In the genomic region with DNA sequence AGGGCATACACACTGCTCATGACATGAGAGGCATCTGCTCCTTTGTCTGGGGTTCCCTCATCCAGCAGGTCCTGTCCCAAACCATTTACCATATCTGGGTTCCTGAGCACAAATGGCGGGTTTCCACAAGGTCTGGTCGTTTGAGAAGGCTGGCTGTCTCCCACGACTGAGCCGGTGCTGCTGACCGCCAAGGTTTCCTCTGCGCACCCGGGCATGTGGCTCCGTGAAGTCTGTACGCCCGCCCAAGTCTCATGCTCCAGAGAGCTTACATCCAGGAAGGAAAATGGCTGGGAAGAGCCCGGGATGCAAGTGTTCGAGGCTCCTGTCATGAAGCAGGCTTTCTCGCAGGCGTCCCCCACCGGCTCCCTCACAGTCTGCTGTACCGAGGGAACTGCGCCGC, we compare ENCODE assay signal across 9 mouse cellular contexts. TPM values are rescaled to one million over a fixed set of nuclear protein-coding genes. Genes with fewer than 3 reads are reported as not detected.
DNase-seq lines count a peak whose midpoint lies in the region; ATAC-seq and TF ChIP-seq lines count a peak whose summit lies in the region.
"Had no signal": no experiment of that assay in that cellular context is flagged by ENCODE, and none has a peak within 500 bp of the region (broad histone marks: within the 10 kb centered on the region; RNA-seq: fewer than 3 reads in every experiment).

No protein-coding gene starts in this region.

- WGBS in lung, embryonic 15.5 days, result 57% methylated on average over 18 of the region's 18 CpGs
- WGBS in forebrain, embryonic 13.5 days, result 63% methylated on average over 18 of the region's 18 CpGs
- WGBS in limb, embryonic 12.5 days, result 59% methylated on average over 18 of the region's 18 CpGs
- WGBS in small intestine, adult 2 months, result 71% methylated on average over 18 of the region's 18 CpGs

- peak overlapping the region; percentile 60 for H3K4me2 ChIP-seq in lung, embryonic 15.5 days
- peak overlapping the region; percentile 63 for H3K4me2 ChIP-seq in forebrain, embryonic 13.5 days
- H3K4me2 ChIP-seq in limb, embryonic 12.5 days, result peak overlapping the region; percentile 50

- no peak overlapping the region for H3K27ac ChIP-seq in lung, embryonic 15.5 days
- H3K27ac ChIP-seq in forebrain, embryonic 13.5 days, result no peak overlapping the region
- H3K27ac ChIP-seq in limb, embryonic 12.5 days, result no peak overlapping the region
- H3K27ac ChIP-seq in small intestine, adult 2 months (ENCODE audit: insufficient read depth, low read depth, low read length), result no peak overlapping the region

- H3K27me3 ChIP-seq in lung, embryonic 15.5 days, result no peaks in the 10 kb centered on the region
- H3K27me3 ChIP-seq in forebrain, embryonic 13.5 days, result no peaks in the 10 kb centered on the region; the same call in 1 of the 2 replicates
- 0 out of 2 replicates have a peak, but pooled peaks cover 5% of the 10 kb centered on the region for H3K27me3 ChIP-seq in limb, embryonic 12.5 days
- no peaks in the 10 kb centered on the region for H3K27me3 ChIP-seq in small intestine, adult 2 months (ENCODE audit: control insufficient read depth, insufficient read depth, low read length)

- no peak for TF ChIP-seq POLR2A in small intestine, adult 2 months (IDR thresholded peaks at IDR 0.05; ENCODE audit: low read depth, low read length)

- peak overlapping the region; percentile 23 for H3K4me3 ChIP-seq in lung, embryonic 15.5 days
- H3K4me3 ChIP-seq in forebrain, embryonic 13.5 days, result peak overlapping the region; percentile 27
- peak overlapping the region; percentile 29 for H3K4me3 ChIP-seq in limb, embryonic 12.5 days (replicated peaks)
- peak overlapping the region; percentile 41; the same call in 1 of the 2 replicates for H3K4me3 ChIP-seq in small intestine, adult 2 months (ENCODE audit: low read depth, low read length)

- TF ChIP-seq CTCF in small intestine, adult 2 months (IDR thresholded peaks at IDR 0.05; ENCODE audit: extremely low read depth, insufficient read length, insufficient replicate concordance, low read depth, low read length), result no peak

- no peaks in the 10 kb centered on the region for H3K36me3 ChIP-seq in lung, embryonic 15.5 days
- H3K36me3 ChIP-seq in forebrain, embryonic 13.5 days (ENCODE audit: poor library complexity, severe bottlenecking), result no peaks in the 10 kb centered on the region
- H3K36me3 ChIP-seq in limb, embryonic 12.5 days, result peaks cover 32% of the 10 kb centered on the region
- H3K36me3 ChIP-seq in small intestine, adult 2 months (ENCODE audit: control insufficient read depth, insufficient read depth, low read length), result no peaks in the 10 kb centered on the region

- DNase-seq in lung, postnatal 25 days (ENCODE audit: low spot score), result no peak
- no peak for DNase-seq in cerebellum, adult 11-12 months
- DNase-seq in layer of hippocampus, postnatal 25 days (ENCODE audit: extremely low spot score in 1 of 2, low spot score in 1 of 2), result no peak

- no peaks in the 10 kb centered on the region for H3K9me3 ChIP-seq in lung, embryonic 15.5 days
- H3K9me3 ChIP-seq in forebrain, embryonic 13.5 days (replicated peaks), result no peaks in the 10 kb centered on the region
- H3K9me3 ChIP-seq in limb, embryonic 12.5 days, result no peaks in the 10 kb centered on the region

- 0 out of 2 replicates have a peak overlapping the region, but pooled peaks have one; percentile 11 for H3K9ac ChIP-seq in lung, embryonic 15.5 days
- H3K9ac ChIP-seq in forebrain, embryonic 13.5 days, result 0 out of 2 replicates have a peak overlapping the region, but pooled peaks have one; percentile 26
- H3K9ac ChIP-seq in limb, embryonic 12.5 days (replicated peaks), result no peak overlapping the region

- peaks cover 27% of the 10 kb centered on the region for H3K4me1 ChIP-seq in lung, embryonic 15.5 days
- peaks cover 14% of the 10 kb centered on the region for H3K4me1 ChIP-seq in forebrain, embryonic 13.5 days
- H3K4me1 ChIP-seq in limb, embryonic 12.5 days (replicated peaks), result peaks cover 22% of the 10 kb centered on the region
- peaks cover 8% of the 10 kb centered on the region; the same call in 1 of the 2 replicates for H3K4me1 ChIP-seq in small intestine, adult 2 months (ENCODE audit: control insufficient read depth, insufficient read depth, insufficient read length, low read length)

- no peak for ATAC-seq in lung, embryonic 15.5 days (ENCODE audit: borderline replicate concordance, extremely low read depth, low FRiP score, low TSS enrichment)
- no peak for ATAC-seq in forebrain, embryonic 13.5 days
- no peak for ATAC-seq in limb, embryonic 12.5 days (ENCODE audit: insufficient number of reproducible peaks, insufficient read depth, low FRiP score, low TSS enrichment, low read depth)

RNA-seq across cellular contexts. Expression of a gene that starts 53.2 kb away (rescaled TPM):
- polyA plus RNA-seq in lung, embryonic 15.5 days (2015; fragmentation: Nextera tagmentation; extraction: Ambion mirVana), result 0.99 and 1.4 TPM in 2 replicates
- polyA plus RNA-seq in forebrain, embryonic 13.5 days (2015; fragmentation: Nextera tagmentation; extraction: Ambion mirVana), result 0.81 TPM in 1 of 2 replicates, not detected in the other
- polyA plus RNA-seq in limb, embryonic 12.5 days (2016; fragmentation: Nextera tagmentation; extraction: Ambion mirVana), result 0.94 TPM in 1 of 2 replicates, not detected in the other
- not detected in 2 replicates for polyA plus RNA-seq in small intestine, adult 2 months (2012; rRNA removed)
- under 1 TPM in 1 of 2 experiments, not detected in 1; 0.69 TPM for total RNA-seq in layer of hippocampus, postnatal 25 days (2021)
- polyA plus RNA-seq: activated CD4-positive, CD25-positive, alpha-beta regulatory T cell, adult 4 months; lung, adult 2 months had no signal

RNA-seq across cellular contexts. Expression of a gene that starts 53.7 kb away (rescaled TPM):
- 76.2 and 83.2 TPM in 2 replicates for polyA plus RNA-seq in lung, embryonic 15.5 days (2015; fragmentation: Nextera tagmentation; extraction: Ambion mirVana)
- polyA plus RNA-seq in forebrain, embryonic 13.5 days (2015; fragmentation: Nextera tagmentation; extraction: Ambion mirVana), result 62.4 and 63.8 TPM in 2 replicates
- polyA plus RNA-seq in limb, embryonic 12.5 days (2016; fragmentation: Nextera tagmentation; extraction: Ambion mirVana), result 97.0 and 97.8 TPM in 2 replicates
- 64.4 and 103 TPM in 2 replicates for polyA plus RNA-seq in small intestine, adult 2 months (2012; rRNA removed)
- 10 to 100 TPM; 90.6 to 98.8 TPM for total RNA-seq in layer of hippocampus, postnatal 25 days (2021)
